Mouse (Mus musculus) brain, embryonic 14.5 days (tissue): Measurements from ENCODE around the gene Rps6ka5.

Source experiments
- CTCF ChIP-seq: fragments of 200-500 bp; IDR thresholded peaks from 2 replicates; pipeline ENCODE4 v1.5.1; 2012; ENCODE audit warnings: inconsistent platforms, mild to moderate bottlenecking, moderate library complexity, borderline replicate concordance; ENCODE audit not compliant: insufficient read depth, insufficient read length; ENCODE audit errors: extremely low read depth
- POLR2A ChIP-seq: fragments of 200-500 bp; IDR thresholded peaks from 2 replicates; pipeline ENCODE4 v1.6.1; 2012; ENCODE audit warnings: mild to moderate bottlenecking, inconsistent platforms, borderline replicate concordance; ENCODE audit not compliant: poor library complexity, insufficient read depth, insufficient read length, severe bottlenecking; ENCODE audit errors: extremely low read depth

DNA sequence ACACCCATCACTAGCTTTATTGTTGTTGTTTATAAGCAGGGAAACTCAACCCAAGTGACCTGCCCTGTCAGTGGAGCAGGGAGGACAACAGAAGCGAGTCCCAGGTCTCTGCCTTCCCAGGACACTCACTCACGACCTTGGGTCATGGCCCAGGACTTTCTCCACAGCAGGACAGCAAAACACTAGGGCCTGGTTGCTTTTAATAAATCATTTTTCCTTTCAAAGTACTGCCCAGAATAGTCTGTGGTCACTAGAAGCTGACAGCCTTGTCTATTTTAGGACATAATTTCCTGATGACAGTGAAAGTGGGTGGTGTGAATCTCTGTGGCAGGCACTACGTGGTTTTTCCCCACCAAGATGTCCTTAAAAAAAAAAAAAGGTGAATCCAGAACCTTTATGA, 198.5 kb downstream of the Rps6ka5 start:
- TF ChIP-seq POLR2A (no peak), CTCF (no peak)
